Mouse (Mus musculus) left cerebral cortex, adult 18-20 months (tissue): ENCODE measurements around the gene Csn1s1. TPM values are rescaled to one million over a fixed set of nuclear protein-coding genes. Genes with fewer than 3 reads are reported as not detected.

Source experiments
- DNase-seq, 2 experiments: peaks; one replicate each; pipeline ENCODE4 v3.0.0; 2021 to 2022; ENCODE audit warnings: low spot score in 2 of 2, mixed read lengths in 1 of 2
- long read RNA-seq, 2 experiments: library from polyadenylated mRNA; stranded (forward); transcript quantifications; one replicate each; pipeline ENCODE4 v2.0.0; 2021
- total RNA-seq, 2 experiments: library from RNA; stranded (reverse); gene quantifications; 2 replicates each; pipeline ENCODE4 v1.2.3; 2021

Csn1s1 gene
- total RNA-seq, result not detected
- long read RNA-seq, experiment 1, result 0 reads
- long read RNA-seq, experiment 2, result 0 reads

DNA sequence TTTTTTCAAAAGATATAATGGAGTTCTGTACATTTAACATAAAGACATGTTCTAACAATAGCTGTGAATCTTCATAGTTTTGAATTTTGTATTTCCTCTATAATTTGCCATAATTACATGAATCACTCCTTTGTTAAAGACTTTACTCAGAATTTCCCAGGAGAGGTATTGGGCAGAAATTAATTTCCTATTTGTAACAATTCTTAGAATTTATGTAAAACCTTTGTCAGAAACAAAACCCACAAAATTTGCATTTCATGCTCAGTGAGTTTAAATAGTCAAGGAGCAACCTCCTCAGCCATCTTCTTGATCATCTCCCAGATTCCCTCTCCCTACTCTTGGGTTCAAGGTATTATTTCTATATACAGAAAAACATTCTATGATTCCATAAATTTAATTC, at the start of gene Csn1s1:
TSS of gene Csn1s1 (plus strand) at position 301 of the 400 bp plus-strand sequence.
- no peak for DNase-seq

DNA sequence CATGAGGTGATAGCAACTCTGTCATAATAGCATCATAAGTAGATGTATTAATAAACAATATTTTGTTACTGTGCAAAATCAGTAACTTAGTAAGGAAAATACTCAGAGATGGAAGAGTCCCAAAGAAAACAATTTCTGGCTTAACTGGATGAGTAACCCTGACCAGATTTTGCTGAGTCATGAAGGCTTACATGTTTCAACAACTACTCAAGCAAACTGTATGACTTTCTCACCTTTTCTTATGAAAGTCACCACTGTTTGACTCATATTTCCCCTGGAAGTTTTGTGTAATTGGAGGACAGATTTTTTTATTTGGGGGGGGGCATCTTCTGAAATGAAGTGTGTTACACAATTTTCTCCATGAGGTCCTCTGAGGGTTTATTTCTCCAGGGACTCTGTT, 43.3 kb upstream of the Csn1s1 start:
- no peak for DNase-seq

DNA sequence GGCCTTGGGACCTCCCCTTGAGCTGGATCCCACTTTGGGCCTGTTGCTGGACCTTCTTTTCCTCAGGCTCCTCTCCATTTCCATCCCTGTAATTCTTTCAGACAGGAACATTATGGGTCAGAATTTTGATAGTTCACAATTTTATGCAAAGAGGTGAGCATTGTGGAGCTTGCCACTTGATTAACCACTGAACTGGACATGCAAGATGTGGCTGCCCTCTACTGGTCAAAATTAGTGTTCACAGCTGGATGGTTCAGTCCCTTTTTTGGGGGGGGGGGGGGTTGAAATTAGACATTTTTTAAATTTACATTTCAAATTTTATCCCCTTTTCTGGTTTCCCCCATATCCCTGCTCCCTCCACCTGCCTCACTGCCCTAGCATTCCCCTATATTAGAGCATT, 23.2 kb upstream of the Csn1s1 start:
- DNase-seq, result peak; percentile 6 to 16

DNA sequence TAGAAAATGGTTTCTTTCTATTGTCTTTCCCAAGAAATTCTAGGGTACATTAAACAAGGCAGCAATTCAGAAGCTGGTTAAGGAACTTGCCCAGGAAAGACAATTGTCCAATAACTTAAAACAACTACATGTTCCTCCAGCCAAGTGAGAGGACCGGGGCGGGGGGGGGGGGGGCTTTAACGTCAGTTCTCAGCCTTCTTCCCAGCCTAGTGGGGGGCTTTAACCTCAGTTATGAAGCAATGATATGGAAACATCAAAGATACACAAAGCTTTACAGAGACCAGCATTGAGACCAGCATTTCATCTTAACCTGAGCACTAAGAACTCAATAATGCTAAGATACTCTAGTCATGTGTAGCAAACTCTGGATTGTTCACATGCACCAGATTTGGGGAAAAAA, 33.5 kb downstream of the Csn1s1 start, which contains the start of gene Csn2:
TSS of gene Csn2 (minus strand) at position 101 of the 400 bp plus-strand sequence.
- DNase-seq, result no peak

DNA sequence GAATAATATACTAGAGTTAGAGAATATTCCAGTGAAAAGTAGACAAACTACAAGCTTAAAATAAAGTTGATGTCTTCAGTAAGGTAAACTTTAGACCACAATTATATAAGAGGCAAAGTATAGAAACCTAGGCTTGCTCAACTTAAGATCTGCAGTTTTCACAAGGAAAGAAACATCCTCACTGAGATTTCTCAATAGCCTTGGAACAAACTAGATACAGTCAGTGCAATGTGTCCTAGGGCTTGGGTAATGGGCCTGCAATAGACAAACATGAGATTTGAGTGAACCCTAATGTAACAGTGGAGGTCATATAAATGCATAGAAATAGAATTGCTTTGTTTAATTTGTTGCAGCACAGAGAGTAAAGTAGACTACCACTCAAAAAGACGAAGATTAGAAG, 39.9 kb downstream of the Csn1s1 start:
- no peak for DNase-seq

Other genes with a start within 250 kb of the Csn1s1 start
- not detected for gene Ugt2b38, start 242.0 kb upstream of the Csn1s1 start, total RNA-seq
- not detected for gene Ugt2a2, start 183.9 kb upstream of the Csn1s1 start, total RNA-seq
- gene Gm43638, start 179.4 kb upstream of the Csn1s1 start, total RNA-seq, result not detected
- gene Ugt2a1, start 175.3 kb upstream of the Csn1s1 start, total RNA-seq, result not detected
- not detected for gene Sult1b1, start 128.0 kb upstream of the Csn1s1 start, total RNA-seq
- not detected for gene Sult1d1, start 97.2 kb upstream of the Csn1s1 start, total RNA-seq
- gene Sult1e1, start 74.6 kb upstream of the Csn1s1 start, total RNA-seq, result not detected
- gene Csn2, start 33.4 kb downstream of the Csn1s1 start, total RNA-seq, result not detected
- not detected for gene Csn1s2a, start 108.4 kb downstream of the Csn1s1 start, total RNA-seq
- not detected for gene Csn1s2b, start 141.9 kb downstream of the Csn1s1 start, total RNA-seq
- not detected for gene Prr27, start 159.5 kb downstream of the Csn1s1 start, total RNA-seq
- gene Odam, start 218.8 kb downstream of the Csn1s1 start, total RNA-seq, result not detected